Mouse (Mus musculus) kidney, adult 2 months (tissue): ENCODE data around the gene Arfgef3.

Experiments
- CTCF ChIP-seq: fragments of 200-500 bp; conservative IDR thresholded peaks from 2 replicates; pipeline ENCODE4 v1.5.1; 2011; ENCODE audit warnings: low read depth, mild to moderate bottlenecking, control low read depth, low read length, moderate library complexity, mixed read lengths; ENCODE audit not compliant: insufficient read depth, insufficient read length
- POLR2A ChIP-seq: fragments of 200-500 bp; IDR thresholded peaks from one replicate; pipeline ENCODE4 v1.6.1; 2011; ENCODE audit warnings: low read depth, low read length, control low read depth

GRCm38 (mm10) chr10:18696461-18696860 lies 47.3 kb downstream of the Arfgef3 start:
- TF ChIP-seq CTCF: no peak
- no peak for TF ChIP-seq POLR2A
